Mouse (Mus musculus) heart, embryonic 16.5 days (tissue): ENCODE results near the gene AL732309.1. TPM values are rescaled to one million over a fixed set of nuclear protein-coding genes. Genes with fewer than 3 reads are reported as not detected.
"Not testable (repeated sequence)": the region's sequence is repeated elsewhere in the genome, so short reads cannot be mapped to it uniquely, and the experiment has no call there.

Source experiments
- ATAC-seq: fragments of 200-750 bp; cut with Nextera tagmentation; replicated peaks from 2 replicates; pipeline ENCODE4 v1.8.0; 2017; ENCODE audit warnings: moderate number of reproducible peaks; ENCODE audit not compliant: insufficient read depth, low FRiP score; ENCODE audit errors: extremely low read depth
- H3K27ac ChIP-seq: fragments of 300-500 bp; sonication (generic); 2 replicates; pipeline ENCODE4 v1.5.1; 2014; ENCODE audit warnings: mild to moderate bottlenecking, low read length, control low read depth, moderate library complexity
- H3K27me3 ChIP-seq: fragments of 300-500 bp; sonication (generic); 2 replicates; pipeline ENCODE4 v1.6.1; 2014; ENCODE audit warnings: low read length, mixed read lengths; ENCODE audit not compliant: control insufficient read depth, insufficient read depth
- H3K36me3 ChIP-seq: fragments of 300-500 bp; sonication (generic); 2 replicates; pipeline ENCODE4 v1.6.1; 2014; ENCODE audit not compliant: control insufficient read depth, insufficient read depth
- H3K4me1 ChIP-seq: fragments of 300-500 bp; sonication (generic); 2 replicates; pipeline ENCODE4 v1.6.1; 2014; ENCODE audit warnings: low read length, mixed read lengths; ENCODE audit not compliant: control insufficient read depth, insufficient read depth
- H3K4me2 ChIP-seq: fragments of 300-500 bp; sonication (generic); 2 replicates; pipeline ENCODE4 v1.6.1; 2014; ENCODE audit warnings: low read depth, mild to moderate bottlenecking, control low read depth, low read length
- H3K4me3 ChIP-seq: fragments of 300-500 bp; sonication (generic); 2 replicates; pipeline ENCODE4 v1.5.1; 2014; ENCODE audit warnings: mild to moderate bottlenecking, control low read depth, low read length
- H3K9ac ChIP-seq: fragments of 300-500 bp; sonication (generic); 2 replicates; pipeline ENCODE4 v1.6.1; 2014; ENCODE audit warnings: low read length, control low read depth
- H3K9me3 ChIP-seq: fragments of 300-500 bp; sonication (generic); replicated peaks from 2 replicates; pipeline ENCODE4 v1.6.1; 2016; ENCODE audit warnings: low read length; ENCODE audit not compliant: control insufficient read depth
- WGBS: fragments of 180-500 bp; shearing (Covaris S2); extraction: QIAGEN DNeasy Blood & Tissue Kit; methylation state at CpG from one replicate; pipeline ENCODE4 v1.1.7; 2014; 5-methylcytosine and 5-hydroxymethylcytosine counted together
- polyA plus RNA-seq: library from polyadenylated mRNA; unstranded; fragments of >200 nt; fragmentation: Nextera tagmentation; extraction: Ambion mirVana; gene quantifications from 2 replicates; pipeline ENCODE4 v1.2.1, GENCODE M21; 2015

Gene AL732309.1
- polyA plus RNA-seq, 1 experiment from 2014 or later = 3.1 TPM

DNA sequence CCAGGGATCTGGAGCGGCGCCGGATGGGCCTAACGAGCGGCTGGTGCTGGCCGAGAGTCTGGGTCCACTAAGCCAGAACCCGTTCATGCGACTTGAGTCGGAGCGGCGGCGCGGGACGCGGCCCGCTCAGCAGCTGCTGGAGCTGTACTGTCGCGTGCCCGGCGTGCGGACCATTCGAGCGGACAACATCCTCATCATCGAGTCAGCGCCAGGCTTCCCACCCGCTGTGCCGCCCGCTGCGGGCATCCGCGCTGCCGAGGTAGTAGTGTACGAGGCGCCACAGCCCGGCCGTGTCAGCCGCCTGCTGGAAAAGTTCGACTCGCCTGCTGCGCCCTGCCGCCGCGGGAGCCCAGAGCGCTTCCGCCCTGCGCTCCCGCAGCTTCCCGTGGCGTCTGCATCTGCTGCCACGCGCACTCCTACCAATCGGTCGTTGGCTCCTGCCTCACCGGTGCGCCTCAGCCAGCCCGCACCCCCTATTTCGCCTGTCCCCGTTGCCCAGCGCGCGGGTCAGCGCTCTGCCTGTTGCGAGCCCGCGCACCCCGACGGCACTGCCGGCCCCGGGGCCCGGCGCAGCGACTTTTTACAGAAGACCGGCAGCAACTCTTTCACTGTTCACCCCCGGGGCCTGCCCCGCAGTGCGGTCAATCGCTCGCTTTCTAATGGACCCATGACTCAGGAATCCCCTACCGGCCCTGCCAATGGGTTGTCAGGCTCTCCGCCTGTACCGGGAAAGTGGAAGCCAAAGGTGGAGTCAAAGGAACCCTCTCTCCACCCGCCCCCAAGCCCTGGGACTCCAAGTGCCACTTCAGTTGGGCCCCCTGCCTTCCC is 16.3 kb upstream of the AL732309.1 start:
- no peak overlapping the region for H3K27ac ChIP-seq
- H3K9ac ChIP-seq = peak overlapping the region; percentile 78
- peaks cover 34% of the 10 kb centered on the region for H3K4me1 ChIP-seq
- peak; percentile 8; the same call in 1 of the 2 replicates for ATAC-seq
- no peaks in the 10 kb centered on the region for H3K9me3 ChIP-seq
- no peaks in the 10 kb centered on the region for H3K36me3 ChIP-seq
- WGBS = under 1% methylated on average over 78 of the region's 82 CpGs
- H3K27me3 ChIP-seq = peaks cover 8% of the 10 kb centered on the region
- H3K4me3 ChIP-seq = peak overlapping the region; percentile 86
- peak overlapping the region; percentile 94 for H3K4me2 ChIP-seq

- under 1% methylated on average over 39 of the region's 39 CpGs for WGBS
- Histone ChIP-seq H3K4me2 (peak within 1 kb of the TSS; percentile 94), H3K4me3 (peak within 1 kb of the TSS; percentile 86), H3K27me3 (peaks cover 8% of the 10 kb centered on the region), H3K27ac (peak within 1 kb of the TSS; percentile 26; the same call in 1 of the 2 replicates), H3K9ac (peak within 1 kb of the TSS; percentile 78), H3K9me3 (no peaks in the 10 kb centered on the region), H3K36me3 (no peaks in the 10 kb centered on the region), H3K4me1 (peaks cover 30% of the 10 kb centered on the region)
- peak; percentile 99 for ATAC-seq
Measured at GRCm38 (mm10) chr2:25262291-25262767, 15.7 kb upstream of the AL732309.1 start, which contains the start of gene Tprn. TSS of gene Tprn (plus strand) at chr2:25262618.

DNA sequence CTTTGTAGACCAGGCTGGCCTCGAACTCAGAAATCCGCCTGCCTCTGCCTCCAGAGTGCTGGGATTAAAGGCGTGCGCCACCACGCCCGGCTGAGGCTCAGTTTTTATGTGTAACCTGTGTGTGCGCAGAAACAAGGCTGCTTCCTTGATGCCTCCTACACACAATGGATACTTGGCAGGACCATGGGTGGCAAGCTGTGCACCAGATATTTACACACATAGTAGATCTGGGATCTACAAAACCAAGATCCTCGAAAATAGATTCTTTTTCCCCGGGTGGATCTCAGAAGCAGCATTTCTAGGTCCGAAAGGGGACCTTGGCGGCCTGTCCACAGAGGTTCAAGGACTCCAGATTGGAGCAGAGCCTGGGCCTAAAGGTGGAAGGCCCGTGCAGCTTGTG is 15.2 kb upstream of the AL732309.1 start:
- peak overlapping the region; percentile 94 for H3K4me2 ChIP-seq
- no peaks in the 10 kb centered on the region for H3K9me3 ChIP-seq
- H3K9ac ChIP-seq = peak overlapping the region; percentile 56
- H3K36me3 ChIP-seq = no peaks in the 10 kb centered on the region
- peaks cover 8% of the 10 kb centered on the region for H3K27me3 ChIP-seq
- H3K4me3 ChIP-seq = peak overlapping the region; percentile 86
- 46% methylated on average over 12 of the region's 12 CpGs for WGBS
- peak overlapping the region; percentile 26; the same call in 1 of the 2 replicates for H3K27ac ChIP-seq
- no peak for ATAC-seq
- peaks cover 26% of the 10 kb centered on the region for H3K4me1 ChIP-seq

DNA sequence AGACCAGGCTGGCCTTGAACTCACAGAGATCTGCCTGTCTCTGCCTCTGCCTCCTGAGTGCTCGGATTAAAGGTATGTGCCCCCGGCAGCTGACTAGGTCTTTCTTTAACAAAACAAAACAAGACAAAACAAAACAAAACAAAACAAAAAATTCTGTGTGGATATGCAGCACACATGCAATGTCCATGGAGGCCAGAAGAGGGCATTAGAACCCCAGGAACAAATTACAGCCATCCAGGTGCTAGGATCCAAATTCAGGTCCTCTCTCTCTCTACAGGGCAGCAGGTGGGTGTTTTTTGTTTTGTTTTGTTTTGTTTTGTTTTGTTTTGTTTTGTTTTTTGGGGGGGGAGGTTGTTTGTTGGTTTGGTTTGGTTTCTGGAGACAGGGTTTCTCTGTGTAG is 12.2 kb upstream of the AL732309.1 start:
- Histone ChIP-seq H3K4me3 (no peak overlapping the region), H3K9ac (no peak overlapping the region), H3K36me3 (no peaks in the 10 kb centered on the region), H3K27ac (no peak overlapping the region), H3K4me2 (no peak overlapping the region), H3K9me3 (no peaks in the 10 kb centered on the region), H3K4me1 (peaks cover 19% of the 10 kb centered on the region), H3K27me3 (peaks cover 5% of the 10 kb centered on the region)
- 64% methylated on average over 2 of the region's 2 CpGs for WGBS
- ATAC-seq = no peak

DNA sequence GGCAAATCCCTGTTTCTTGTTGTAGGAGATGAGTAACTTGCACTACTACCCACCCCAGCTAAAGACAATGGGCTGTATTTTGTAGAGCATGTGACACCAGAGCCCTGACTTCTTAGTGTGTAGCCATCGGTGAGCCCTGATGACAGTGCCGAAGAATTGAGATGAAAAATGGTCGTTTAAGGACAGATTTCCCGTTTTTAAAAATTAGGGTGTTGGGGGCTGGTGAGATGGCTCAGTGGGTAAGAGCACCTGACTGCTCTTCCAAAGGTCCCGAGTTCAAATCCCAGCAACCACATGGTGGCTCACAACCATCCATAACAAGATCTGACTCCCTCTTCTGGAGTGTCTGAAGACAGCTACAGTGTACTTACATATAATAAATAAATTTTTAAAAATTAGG is 10.6 kb upstream of the AL732309.1 start:
- not testable (repeated sequence) for ATAC-seq, H3K9ac ChIP-seq, H3K4me3 ChIP-seq, H3K4me2 ChIP-seq, H3K27me3 ChIP-seq, H3K36me3 ChIP-seq, H3K27ac ChIP-seq, H3K9me3 ChIP-seq
- H3K4me1 ChIP-seq = peaks cover 13% of the 10 kb centered on the region
- 81% methylated on average over 5 of the region's 5 CpGs for WGBS

GRCm38 (mm10) chr2:25256443-25257109 is 9.9 kb upstream of the AL732309.1 start:
- not testable (repeated sequence) for H3K27me3 ChIP-seq, H3K9me3 ChIP-seq, H3K27ac ChIP-seq, H3K36me3 ChIP-seq, ATAC-seq
- Histone ChIP-seq H3K9ac (peak overlapping the region; percentile 87), H3K4me1 (peaks cover 13% of the 10 kb centered on the region), H3K4me3 (peak overlapping the region; percentile 100), H3K4me2 (peak overlapping the region; percentile 97)
- 53% methylated on average over 11 of the region's 12 CpGs for WGBS

- peak; percentile 80 for ATAC-seq
- peak within 1 kb of the TSS; percentile 97 for H3K4me2 ChIP-seq
- H3K9me3 ChIP-seq = no peaks in the 10 kb centered on the region
- H3K4me1 ChIP-seq = peaks cover 13% of the 10 kb centered on the region
- H3K9ac ChIP-seq = peak within 1 kb of the TSS; percentile 87
- peak within 1 kb of the TSS; percentile 68 for H3K27ac ChIP-seq
- H3K4me3 ChIP-seq = peak within 1 kb of the TSS; percentile 100
- no peaks in the 10 kb centered on the region for H3K27me3 ChIP-seq
- WGBS = under 1% methylated on average over 39 of the region's 39 CpGs
- peaks cover 6% of the 10 kb centered on the region; the same call in 1 of the 2 replicates for H3K36me3 ChIP-seq
Measured at GRCm38 (mm10) chr2:25255284-25255779, 8.7 kb upstream of the AL732309.1 start, which contains the start of gene Tmem203. TSS of gene Tmem203 (plus strand) at chr2:25255439.

- no peak overlapping the region for H3K4me2 ChIP-seq
- H3K27me3 ChIP-seq = no peaks in the 10 kb centered on the region
- H3K9me3 ChIP-seq = no peaks in the 10 kb centered on the region
- no peak overlapping the region for H3K4me3 ChIP-seq
- no peak for ATAC-seq
- no peak overlapping the region for H3K9ac ChIP-seq
- peaks cover 14% of the 10 kb centered on the region for H3K36me3 ChIP-seq
- 88% methylated on average over 1 of the region's 1 CpGs for WGBS
- peaks cover 13% of the 10 kb centered on the region for H3K4me1 ChIP-seq
- no peak overlapping the region for H3K27ac ChIP-seq
Measured at GRCm38 (mm10) chr2:25252331-25252730, 5.7 kb upstream of the AL732309.1 start.
